Comparison of ENCODE assay signal across 8 mouse cellular contexts in genomic region chr6:72553079-72553412, GRCm38 (mm10). TPM values are rescaled to one million over a fixed set of nuclear protein-coding genes. Genes with fewer than 3 reads are reported as not detected.
DNase-seq lines count a peak whose midpoint lies in the region; ATAC-seq and TF ChIP-seq lines count a peak whose summit lies in the region.

No protein-coding gene starts in this region.

- peak overlapping the region; percentile 71 for H3K27ac ChIP-seq in heart, embryonic 11.5 days (ENCODE audit: low read depth, low read length)
- H3K27ac ChIP-seq in CH12.LX (ENCODE audit: insufficient read depth, low read depth), result no peak overlapping the region; the same call in 1 of the 2 replicates
- H3K27ac ChIP-seq in forebrain, embryonic 13.5 days, result peak overlapping the region; percentile 45; the same call in 1 of the 2 replicates
- no peak overlapping the region for H3K27ac ChIP-seq in liver, embryonic 14.5 days

- dilution Hi-C loops in CH12.LX (cut with MboI; ENCODE audit: extremely low pct_ligation_motif_present, extremely low pct_unique_long_range_greater_than_20kb, low sequenced_read_pairs), result no loop called here

- H3K4me1 ChIP-seq in heart, embryonic 11.5 days (ENCODE audit: control insufficient read depth, insufficient read depth, low read length), result peaks cover 4% of the 10 kb centered on the region; the same call in 1 of the 2 replicates
- H3K4me1 ChIP-seq in CH12.LX (ENCODE audit: control insufficient read depth in 1 of 2, insufficient read depth in 2 of 2), result peaks cover 11 to 35% of the 10 kb centered on the region in 2 experiments
- H3K4me1 ChIP-seq in forebrain, embryonic 13.5 days, result peaks cover 14% of the 10 kb centered on the region
- peaks cover 13 to 27% of the 10 kb centered on the region in 2 experiments for H3K4me1 ChIP-seq in liver, embryonic 14.5 days (replicated peaks; ENCODE audit: control insufficient read depth in 2 of 2, insufficient read depth in 2 of 2, low read length in 1 of 2)

- TF ChIP-seq CTCF in CH12.LX (conservative IDR thresholded peaks at IDR 0.05 in 1 of 2, IDR thresholded peaks at IDR 0.05 in 1 of 2; ENCODE audit: low read depth in 2 of 2, low read length in 2 of 2), result no peak
- TF ChIP-seq CTCF in liver, embryonic 14.5 days (IDR thresholded peaks at IDR 0.05; ENCODE audit: low read depth), result no peak

- no peaks in the 10 kb centered on the region for H3K36me3 ChIP-seq in heart, embryonic 11.5 days (ENCODE audit: control insufficient read depth, insufficient read depth, low read length)
- peaks cover 18 to 31% of the 10 kb centered on the region in 2 experiments for H3K36me3 ChIP-seq in CH12.LX (replicated peaks in 1 of 2; ENCODE audit: control insufficient read depth in 1 of 2, insufficient read depth in 1 of 2, low read length in 1 of 2)
- no peaks in the 10 kb centered on the region for H3K36me3 ChIP-seq in forebrain, embryonic 13.5 days (ENCODE audit: poor library complexity, severe bottlenecking)
- H3K36me3 ChIP-seq in liver, embryonic 14.5 days (replicated peaks; ENCODE audit: control insufficient read depth, insufficient read depth, low read depth), result no peaks in the 10 kb centered on the region

- TF ChIP-seq POLR2A in CH12.LX (IDR thresholded peaks at IDR 0.05; ENCODE audit: low read depth, low read length), result no peak

- H3K9me3 ChIP-seq in heart, embryonic 11.5 days (replicated peaks; ENCODE audit: control insufficient read depth, low read length), result no peaks in the 10 kb centered on the region
- H3K9me3 ChIP-seq in CH12.LX (replicated peaks; ENCODE audit: low read length), result no peaks in the 10 kb centered on the region
- H3K9me3 ChIP-seq in forebrain, embryonic 13.5 days (replicated peaks), result no peaks in the 10 kb centered on the region
- H3K9me3 ChIP-seq in liver, embryonic 14.5 days (ENCODE audit: control insufficient read depth, low read length), result no peaks in the 10 kb centered on the region

- no peak for DNase-seq in heart, adult 8-10 months (ENCODE audit: low spot score)
- no peak for DNase-seq in CH12.LX (ENCODE audit: extremely low read depth)
- no peak for DNase-seq in liver, embryonic 14.5 days (ENCODE audit: low read depth in 3 of 3, low spot score in 3 of 3)
- no peak for DNase-seq in natural killer cell, adult 2 months (ENCODE audit: low spot score in 2 of 2)
- DNase-seq in spleen, postnatal 14 days (ENCODE audit: low spot score in 2 of 2), result no peak

- ATAC-seq in heart, embryonic 11.5 days (replicated peaks; ENCODE audit: insufficient number of reproducible peaks, low FRiP score, low TSS enrichment), result no peak
- ATAC-seq in forebrain, embryonic 13.5 days, result no peak; the same call in 1 of the 2 replicates
- ATAC-seq in liver, embryonic 14.5 days (ENCODE audit: insufficient read depth), result no peak
- ATAC-seq in megakaryocyte-erythroid progenitor cell, adult 5-6 weeks (replicated peaks; ENCODE audit: low FRiP score, low TSS enrichment, poor library complexity, severe bottlenecking), result no peak

- H3K4me2 ChIP-seq in heart, embryonic 11.5 days, result peak overlapping the region; percentile 85
- H3K4me2 ChIP-seq in CH12.LX (ENCODE audit: insufficient read depth, low read depth, poor library complexity, severe bottlenecking), result peak overlapping the region; percentile 73
- peak overlapping the region; percentile 72 for H3K4me2 ChIP-seq in forebrain, embryonic 13.5 days
- H3K4me2 ChIP-seq in liver, embryonic 14.5 days (ENCODE audit: low read depth), result peak overlapping the region; percentile 64

- H3K27me3 ChIP-seq in heart, embryonic 11.5 days (ENCODE audit: control insufficient read depth, insufficient read depth, low read length), result no peaks in the 10 kb centered on the region
- no peaks in the 10 kb centered on the region for H3K27me3 ChIP-seq in CH12.LX (replicated peaks)
- H3K27me3 ChIP-seq in forebrain, embryonic 13.5 days, result no peaks in the 10 kb centered on the region
- no peaks in the 10 kb centered on the region for H3K27me3 ChIP-seq in liver, embryonic 14.5 days (ENCODE audit: control insufficient read depth, insufficient read depth, low read length)

- no peak for TF ChIP-seq RAD21 in CH12.LX (IDR thresholded peaks at IDR 0.05; ENCODE audit: low read depth, low read length)

- TF ChIP-seq EP300 in CH12.LX (IDR thresholded peaks at IDR 0.05; ENCODE audit: low read length), result no peak
- no peak for TF ChIP-seq EP300 in liver, embryonic 14.5 days (IDR thresholded peaks at IDR 0.05; ENCODE audit: low read depth)

- peak overlapping the region; percentile 79 for H3K9ac ChIP-seq in heart, embryonic 11.5 days (ENCODE audit: low read depth, low read length)
- H3K9ac ChIP-seq in CH12.LX (ENCODE audit: insufficient read depth, low read depth), result peak overlapping the region; percentile 41
- H3K9ac ChIP-seq in forebrain, embryonic 13.5 days, result peak overlapping the region; percentile 70
- H3K9ac ChIP-seq in liver, embryonic 14.5 days (replicated peaks), result peak overlapping the region; percentile 58

- peaks cover 14% of the 10 kb centered on the region for H3K79me2 ChIP-seq in CH12.LX (replicated peaks; ENCODE audit: control insufficient read depth, extremely low read depth, insufficient read depth, poor library complexity, severe bottlenecking)

- in situ Hi-C loops in CH12.LX (cut with MboI; ENCODE audit: low pct_ligation_motif_present, low pct_unique_long_range_greater_than_20kb, low sequenced_read_pairs), result no loop called here

- peak overlapping the region; percentile 47 for H3K4me3 ChIP-seq in heart, embryonic 11.5 days (ENCODE audit: low read depth, low read length)
- H3K4me3 ChIP-seq in CH12.LX (replicated peaks in 1 of 3; ENCODE audit: low read depth in 2 of 3, low read length in 2 of 3, poor library complexity in 1 of 3), result peak overlapping the region; percentile 47 to 54 (median 49)
- H3K4me3 ChIP-seq in forebrain, embryonic 13.5 days, result peak overlapping the region; percentile 42
- H3K4me3 ChIP-seq in liver, embryonic 14.5 days (ENCODE audit: insufficient read depth in 1 of 2, low read depth in 2 of 2, low read length in 2 of 2), result peak overlapping the region; percentile 39 to 58

- 20% methylated on average over 8 of the region's 8 CpGs for WGBS in heart, embryonic 11.5 days (ENCODE audit: insufficient replicate concordance)
- WGBS in forebrain, embryonic 13.5 days, result 16% methylated on average over 8 of the region's 8 CpGs
- 20% methylated on average over 8 of the region's 8 CpGs for WGBS in liver, embryonic 14.5 days (ENCODE audit: insufficient replicate concordance)

TF ChIP-seq in CH12.LX, 34 proteins besides CTCF, POLR2A, EP300 and RAD21 (continues in another document):
- TF ChIP-seq ZMIZ1 (IDR thresholded peaks at IDR 0.05; ENCODE audit: low read depth, low read length) (no peak), MEF2A (IDR thresholded peaks at IDR 0.05; ENCODE audit: borderline replicate concordance, low read depth, low read length) (no peak)

RNA-seq across cellular contexts. Expression of gene Capg, which starts 8.9 kb away (rescaled TPM):
- 22.7 and 25.9 TPM in 2 replicates for polyA plus RNA-seq in heart, embryonic 11.5 days (2014; fragmentation: Nextera tagmentation; extraction: Ambion mirVana)
- 10 to 100 TPM in 1 of 4 experiments, 1 to 10 TPM in 3; 7.5 to 11.8 (median 9.2) TPM for total RNA-seq in heart, adult 8-10 months (2022)
- total RNA-seq in CH12.LX (2012; rRNA removed), result 211 and 264 TPM in 2 replicates
- total RNA-seq in CH12.LX (2014; rRNA removed), result 174 and 175 TPM in 2 replicates
- polyA plus RNA-seq in CH12.LX (2012; ENCODE audit: insufficient read length, low read depth), result 196 and 201 TPM in 2 replicates
- polyA plus RNA-seq in forebrain, embryonic 13.5 days (2015; fragmentation: Nextera tagmentation; extraction: Ambion mirVana), result 4.7 and 4.8 TPM in 2 replicates
- 6.6 and 6.7 TPM in 2 replicates for polyA plus RNA-seq in liver, embryonic 14.5 days (2012; rRNA removed)
- 11.9 and 14.8 TPM in 2 replicates for polyA plus RNA-seq in liver, embryonic 14.5 days (2014; fragmentation: Nextera tagmentation; extraction: Ambion mirVana)
- 23.7 and 36.7 TPM in 2 replicates for total RNA-seq in megakaryocyte-erythroid progenitor cell, adult 5-6 weeks (2014; fragmentation: Nextera tagmentation)
- 37.9 and 39.3 TPM in 2 replicates for total RNA-seq in megakaryocyte-erythroid progenitor cell, adult 5-6 weeks (2017)

RNA-seq across cellular contexts. Expression of gene Sh2d6, which starts 31.5 kb away (rescaled TPM):
- not detected in 2 replicates for polyA plus RNA-seq in heart, embryonic 11.5 days (2014; fragmentation: Nextera tagmentation; extraction: Ambion mirVana)
- total RNA-seq in heart, adult 8-10 months (2022), result not detected
- 0.50 and 1.7 TPM in 2 replicates for total RNA-seq in CH12.LX (2012; rRNA removed)
- total RNA-seq in CH12.LX (2014; rRNA removed), result 0.78 and 1.1 TPM in 2 replicates
- polyA plus RNA-seq in CH12.LX (2012; ENCODE audit: insufficient read length, low read depth), result 4.3 and 4.9 TPM in 2 replicates
- polyA plus RNA-seq in forebrain, embryonic 13.5 days (2015; fragmentation: Nextera tagmentation; extraction: Ambion mirVana), result 0.62 and 0.89 TPM in 2 replicates
- not detected in 2 replicates for polyA plus RNA-seq in liver, embryonic 14.5 days (2012; rRNA removed)
- not detected in 2 replicates for polyA plus RNA-seq in liver, embryonic 14.5 days (2014; fragmentation: Nextera tagmentation; extraction: Ambion mirVana)
- not detected in 2 replicates for total RNA-seq in megakaryocyte-erythroid progenitor cell, adult 5-6 weeks (2014; fragmentation: Nextera tagmentation)
- not detected in 2 replicates for total RNA-seq in megakaryocyte-erythroid progenitor cell, adult 5-6 weeks (2017)

RNA-seq across cellular contexts. Expression of gene Elmod3, which starts 45.2 kb away (rescaled TPM):
- polyA plus RNA-seq in heart, embryonic 11.5 days (2014; fragmentation: Nextera tagmentation; extraction: Ambion mirVana), result 10.5 and 12.1 TPM in 2 replicates
- total RNA-seq in heart, adult 8-10 months (2022), result 10 to 100 TPM; 12.1 to 16.4 (median 14.5) TPM
- total RNA-seq in CH12.LX (2012; rRNA removed) (4.7 and 7.1 TPM in 2 replicates), CH12.LX (2014; rRNA removed) (4.0 and 4.2 TPM in 2 replicates)
- 9.0 TPM in 2 replicates for polyA plus RNA-seq in CH12.LX (2012; ENCODE audit: insufficient read length, low read depth)
- 14.1 and 14.8 TPM in 2 replicates for polyA plus RNA-seq in forebrain, embryonic 13.5 days (2015; fragmentation: Nextera tagmentation; extraction: Ambion mirVana)
- 2.9 and 3.6 TPM in 2 replicates for polyA plus RNA-seq in liver, embryonic 14.5 days (2012; rRNA removed)
- polyA plus RNA-seq in liver, embryonic 14.5 days (2014; fragmentation: Nextera tagmentation; extraction: Ambion mirVana), result 4.9 and 5.2 TPM in 2 replicates
- 16.2 and 17.0 TPM in 2 replicates for total RNA-seq in megakaryocyte-erythroid progenitor cell, adult 5-6 weeks (2014; fragmentation: Nextera tagmentation)
- 6.6 and 8.1 TPM in 2 replicates for total RNA-seq in megakaryocyte-erythroid progenitor cell, adult 5-6 weeks (2017)

RNA-seq across cellular contexts. Expression of gene Retsat, which starts 45.2 kb away (rescaled TPM):
- 13.9 and 16.2 TPM in 2 replicates for polyA plus RNA-seq in heart, embryonic 11.5 days (2014; fragmentation: Nextera tagmentation; extraction: Ambion mirVana)
- 100 to 1,000 TPM; 170 to 247 (median 189) TPM for total RNA-seq in heart, adult 8-10 months (2022)
- total RNA-seq in CH12.LX (2012; rRNA removed) (12.5 and 15.6 TPM in 2 replicates), CH12.LX (2014; rRNA removed) (14.0 and 15.5 TPM in 2 replicates)
- 27.7 and 28.6 TPM in 2 replicates for polyA plus RNA-seq in CH12.LX (2012; ENCODE audit: insufficient read length, low read depth)
- polyA plus RNA-seq in forebrain, embryonic 13.5 days (2015; fragmentation: Nextera tagmentation; extraction: Ambion mirVana), result 3.6 and 5.5 TPM in 2 replicates
- polyA plus RNA-seq in liver, embryonic 14.5 days (2012; rRNA removed), result 5.1 and 5.3 TPM in 2 replicates
- polyA plus RNA-seq in liver, embryonic 14.5 days (2014; fragmentation: Nextera tagmentation; extraction: Ambion mirVana), result 11.1 and 13.6 TPM in 2 replicates
- 20.0 and 24.3 TPM in 2 replicates for total RNA-seq in megakaryocyte-erythroid progenitor cell, adult 5-6 weeks (2014; fragmentation: Nextera tagmentation)
- 11.2 and 15.6 TPM in 2 replicates for total RNA-seq in megakaryocyte-erythroid progenitor cell, adult 5-6 weeks (2017)

Comparison
In these comparisons a context has a peak if more than half of its experiments do, and no peak if none do; other contexts are left out.
1. H3K27ac ChIP-seq: peak in heart, embryonic 11.5 days (single experiment) and forebrain, embryonic 13.5 days (single experiment); none in CH12.LX (single experiment) and liver, embryonic 14.5 days (single experiment).
2. Peak in every context shown above with its lines, with median percentiles within 50 percentile points of each other: H3K4me2 ChIP-seq, H3K4me3 ChIP-seq and H3K9ac ChIP-seq.